Mouse (Mus musculus): ENCODE data around the gene Nim1k. TPM values are rescaled to one million over a fixed set of nuclear protein-coding genes. Genes with fewer than 3 reads are reported as not detected.
A peak's percentile ranks its signal among the peaks of the same experiment; 100 is the strongest.

Gene Nim1k
- total RNA-seq (2015), result 0.59 and 1.3 TPM in 2 replicates
- 0.50 and 0.54 TPM in 2 replicates for total RNA-seq (2017)

DNA sequence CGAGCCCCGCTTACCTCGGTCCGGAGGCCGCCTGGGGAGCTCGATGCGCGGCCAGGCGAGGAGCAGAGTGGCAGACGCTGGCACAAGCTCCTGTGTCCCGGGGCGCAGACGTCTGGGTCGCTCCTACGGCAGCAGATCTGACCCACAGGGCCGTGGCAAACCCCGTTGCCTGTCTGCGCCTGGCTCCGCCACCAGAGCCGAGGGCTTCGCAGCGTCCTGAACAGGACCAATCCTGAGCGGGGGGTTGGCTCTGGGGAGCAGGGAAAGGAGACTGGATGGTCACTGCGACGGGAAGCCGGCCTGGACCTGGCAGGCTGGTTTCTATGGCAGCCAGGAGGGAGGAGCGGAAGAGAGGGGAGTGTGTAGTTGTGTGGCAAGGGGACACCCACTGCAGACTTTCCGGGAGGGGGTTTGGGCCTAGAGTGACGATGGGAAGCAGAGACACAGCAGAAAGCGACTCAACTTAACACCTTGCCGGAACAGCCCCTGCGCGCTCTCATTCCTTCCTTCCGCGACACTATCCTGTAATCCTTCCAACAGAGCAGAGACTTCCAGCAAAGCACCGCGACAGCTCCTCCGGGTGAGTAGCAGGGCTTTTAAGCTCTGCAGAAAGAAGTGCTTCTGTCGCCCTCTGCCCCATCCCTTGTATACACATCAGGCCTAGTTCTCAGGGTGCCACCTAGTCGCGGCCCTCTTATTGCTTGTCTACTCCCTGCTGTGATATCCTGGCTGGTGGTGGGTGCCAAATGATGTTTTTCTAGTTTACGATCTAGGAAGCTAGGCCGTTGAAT, at the start of gene Nim1k:
Gene Nim1k, minus strand, starts transcription at position 202 of the 791 bp plus-strand sequence.
- ATAC-seq (replicated peaks; ENCODE audit: poor library complexity), result peak; percentile 62

DNA sequence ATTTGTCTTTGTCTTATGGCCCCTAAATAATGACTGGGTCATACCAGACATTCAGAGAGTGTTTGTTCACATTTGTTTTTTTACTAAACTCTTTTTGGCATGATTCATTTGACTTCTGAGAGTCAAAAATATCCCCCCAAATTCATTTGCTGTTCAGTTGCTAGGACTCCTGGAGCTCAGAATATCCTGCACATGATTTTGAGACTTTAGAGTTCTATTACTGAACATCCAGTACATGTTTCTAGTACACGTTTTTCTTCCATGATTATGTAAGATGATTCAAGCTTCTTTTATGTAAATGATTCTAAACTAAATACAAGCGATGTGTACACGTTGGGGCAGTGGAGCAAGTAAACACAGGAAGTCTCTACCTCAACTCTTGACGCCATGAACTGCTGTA, 42.0 kb upstream of the Nim1k start:
- ATAC-seq (replicated peaks; ENCODE audit: poor library complexity), result no peak

DNA sequence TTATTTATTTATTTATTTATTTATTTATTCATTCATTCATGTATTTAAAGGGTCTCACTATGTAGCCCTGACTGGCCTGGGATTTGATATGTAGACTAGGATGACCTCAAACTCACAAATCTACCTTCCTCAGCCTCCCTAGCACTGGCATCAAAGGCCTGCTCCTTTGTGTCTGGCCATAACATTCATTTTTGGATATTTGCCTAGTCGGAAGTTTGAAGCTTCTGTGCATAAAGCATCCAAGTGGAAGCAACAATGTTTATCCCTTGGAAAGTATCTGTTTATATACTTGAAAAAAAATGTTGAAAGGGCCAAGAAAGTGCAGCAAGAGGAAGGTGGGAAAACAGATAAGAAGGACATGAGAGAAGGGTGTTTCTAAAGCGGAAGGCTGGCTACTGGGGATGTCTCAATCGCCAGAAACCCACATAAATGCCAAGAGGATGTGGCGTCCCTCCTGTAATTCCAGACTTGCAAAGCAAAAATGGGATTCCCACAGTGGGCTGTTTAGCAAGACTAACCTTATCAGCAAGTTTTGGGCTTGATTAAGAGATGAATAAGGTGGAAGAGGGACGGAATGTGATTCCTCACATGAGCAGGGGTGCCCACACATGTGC, 37.2 kb upstream of the Nim1k start:
- ATAC-seq (replicated peaks; ENCODE audit: poor library complexity), result peak; percentile 32

DNA sequence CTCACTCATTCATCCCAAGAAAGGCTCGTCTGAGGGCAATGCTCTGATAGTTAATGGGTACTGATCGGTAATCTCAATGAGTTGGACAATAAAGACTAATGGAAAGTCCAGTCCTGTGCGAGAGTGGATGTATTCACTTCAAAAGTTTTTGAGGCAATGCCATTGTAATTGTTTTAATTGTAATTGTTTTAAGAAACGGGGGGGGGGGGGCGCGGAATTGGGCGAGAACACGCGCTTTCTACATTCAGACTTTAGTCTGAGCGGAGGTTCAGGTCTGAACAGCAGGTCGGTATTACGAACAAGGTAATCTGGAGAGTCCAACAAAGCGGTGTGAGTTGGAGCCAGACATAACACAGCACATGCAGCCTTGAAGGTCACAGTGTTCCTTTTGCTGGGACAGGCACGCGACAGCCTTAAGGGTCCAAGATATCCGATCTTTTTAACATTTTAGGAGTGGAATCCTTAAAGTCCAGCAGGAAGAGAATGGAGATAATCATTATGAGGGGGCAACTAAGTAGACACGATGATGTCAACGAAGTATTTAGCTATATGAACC, 36.0 kb upstream of the Nim1k start:
- ATAC-seq (replicated peaks; ENCODE audit: poor library complexity), result no peak

DNA sequence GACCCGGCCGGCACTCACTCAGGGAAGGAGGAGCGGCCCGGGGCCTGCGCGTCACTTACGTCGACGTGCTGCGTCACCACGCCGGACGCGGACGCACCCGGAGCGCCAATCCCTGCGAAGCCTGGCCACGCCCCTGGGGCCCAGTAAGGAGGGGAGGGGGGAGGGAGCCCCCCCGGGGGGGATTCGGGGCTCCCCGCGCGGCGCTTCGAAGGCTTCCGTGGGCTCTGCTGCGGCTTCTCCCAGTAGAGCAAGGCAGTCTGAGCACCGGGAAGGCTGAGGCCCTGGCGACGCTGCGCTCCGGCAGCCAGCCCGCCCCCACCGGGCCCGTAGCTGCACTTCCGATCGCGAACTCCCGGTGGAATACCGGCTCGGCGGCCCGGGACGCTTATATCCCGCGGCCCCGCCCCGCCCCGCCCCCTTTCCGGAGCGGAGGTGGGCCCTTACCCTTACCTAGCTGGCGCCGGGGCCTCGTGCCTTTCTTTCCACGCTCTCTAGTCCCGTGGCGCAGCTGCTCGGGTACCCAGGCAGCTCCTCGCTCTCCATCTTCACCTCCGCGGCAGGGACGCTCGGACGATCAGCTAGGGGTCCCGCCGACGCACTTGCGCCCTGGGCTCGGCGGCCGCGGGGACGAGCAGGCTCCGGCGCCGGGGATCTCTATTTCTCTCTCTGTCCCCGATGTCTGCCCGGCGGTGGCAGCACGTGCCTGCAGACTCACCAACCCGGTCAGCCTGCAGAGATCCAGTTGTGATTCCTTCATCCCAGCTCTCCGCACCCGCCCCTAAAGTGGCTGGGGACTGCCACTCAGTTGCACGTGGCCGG, 35.3 kb upstream of the Nim1k start, which contains the start of gene Zfp131:
Gene Zfp131, minus strand, starts transcription at position 129 of the 819 bp plus-strand sequence.
- peak; percentile 83 for ATAC-seq (replicated peaks; ENCODE audit: poor library complexity)

DNA sequence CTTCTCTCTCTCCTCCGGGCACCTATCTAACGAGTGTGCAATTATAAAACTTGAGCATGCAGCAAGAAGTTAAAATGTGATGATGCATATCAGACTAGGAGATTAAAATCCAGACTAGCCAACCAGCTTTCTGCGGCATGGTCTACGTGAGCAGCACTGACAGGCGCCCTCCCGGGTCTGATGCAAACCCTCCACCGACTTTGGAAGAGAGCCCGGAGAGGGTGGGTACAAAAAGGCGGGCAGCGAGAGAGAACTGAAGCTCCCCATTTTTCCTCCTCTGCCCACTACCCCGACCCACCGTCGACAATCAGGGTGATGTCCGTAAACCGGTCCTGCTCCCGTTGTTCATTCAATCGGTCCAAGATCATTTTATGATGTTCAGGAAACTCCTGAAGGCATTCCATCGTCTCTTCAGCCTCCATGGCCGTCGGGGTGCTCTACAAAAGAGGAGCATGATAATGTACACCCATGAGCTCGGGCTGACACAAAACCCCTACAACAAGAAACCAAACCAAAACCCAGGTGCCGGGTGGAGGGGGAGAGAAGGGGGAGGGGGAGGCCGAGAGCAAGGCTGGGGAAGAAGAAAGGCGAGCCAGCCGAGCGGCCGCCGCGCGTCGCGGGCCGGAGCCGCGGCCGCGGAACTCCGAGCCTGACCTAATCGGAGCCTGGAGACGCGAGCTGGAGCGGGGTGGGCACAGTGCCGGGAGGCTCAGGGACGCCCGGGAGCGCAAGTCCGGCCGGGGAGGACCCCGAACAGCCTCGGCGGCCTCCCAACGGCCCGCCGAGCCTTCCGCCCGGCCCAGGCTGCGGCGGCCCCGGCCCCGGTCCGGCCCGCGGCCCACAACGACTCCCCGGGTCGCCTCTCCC, 34.4 kb upstream of the Nim1k start:
- peak; percentile 43 for ATAC-seq (replicated peaks; ENCODE audit: poor library complexity)

DNA sequence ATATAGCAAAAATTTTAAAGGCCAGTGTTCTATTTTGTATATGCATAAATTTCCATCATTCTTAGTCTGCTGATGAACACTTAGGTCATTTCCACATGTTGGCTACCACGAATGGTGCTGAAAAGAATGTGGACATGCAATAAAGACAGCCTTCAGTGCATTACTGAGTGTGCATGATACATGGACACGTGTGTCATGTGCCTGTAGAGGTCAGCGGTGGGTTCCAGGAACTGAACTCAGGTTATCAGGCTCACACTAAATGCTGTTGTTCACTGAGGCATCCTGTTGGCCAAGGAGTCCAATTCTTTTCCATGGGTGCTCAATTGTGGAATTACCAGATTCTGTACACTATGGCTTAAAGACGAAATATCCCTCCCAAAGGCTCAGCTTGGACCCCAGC, 27.9 kb upstream of the Nim1k start:
- peak; percentile 65 for ATAC-seq (replicated peaks; ENCODE audit: poor library complexity)

DNA sequence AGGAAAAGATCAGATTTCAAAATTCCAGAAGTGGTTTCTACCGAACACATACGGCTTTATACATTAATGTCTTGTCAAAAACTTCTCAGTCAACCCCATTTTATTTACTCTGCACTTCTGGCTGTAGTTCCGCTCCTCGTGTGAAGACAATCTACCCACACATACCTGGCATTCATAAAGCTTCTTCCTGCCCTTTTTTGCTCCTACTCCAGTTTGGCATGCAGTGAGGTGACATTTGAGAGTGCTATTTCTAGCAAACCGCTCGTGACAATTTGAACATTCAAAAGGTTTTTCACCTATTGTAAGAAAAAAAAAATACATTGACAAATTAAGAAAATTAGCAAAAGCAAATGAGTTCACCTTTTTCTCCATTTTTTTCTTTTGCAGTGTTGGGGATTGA, 12.9 kb upstream of the Nim1k start:
- no peak for ATAC-seq (replicated peaks; ENCODE audit: poor library complexity)

DNA sequence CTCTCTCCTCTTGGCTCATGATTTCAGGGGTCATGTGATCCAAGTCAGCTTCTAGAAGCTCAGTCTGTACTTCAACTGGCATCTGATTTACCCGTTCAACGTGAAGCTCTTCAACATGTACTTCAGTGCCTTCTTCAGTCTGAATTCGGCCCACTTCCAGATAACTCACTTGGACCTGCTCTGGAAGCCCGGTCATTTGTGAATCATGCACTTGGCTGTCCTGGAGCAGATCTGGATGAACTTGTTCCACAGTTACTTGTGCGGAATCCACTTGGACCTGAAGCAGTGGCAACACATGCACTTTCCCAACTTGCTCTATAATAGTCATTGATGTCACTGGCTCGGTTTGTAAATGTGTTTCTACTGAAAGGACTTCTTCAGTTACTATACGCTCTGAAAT, 10.8 kb upstream of the Nim1k start:
- no peak for ATAC-seq (replicated peaks; ENCODE audit: poor library complexity)

DNA sequence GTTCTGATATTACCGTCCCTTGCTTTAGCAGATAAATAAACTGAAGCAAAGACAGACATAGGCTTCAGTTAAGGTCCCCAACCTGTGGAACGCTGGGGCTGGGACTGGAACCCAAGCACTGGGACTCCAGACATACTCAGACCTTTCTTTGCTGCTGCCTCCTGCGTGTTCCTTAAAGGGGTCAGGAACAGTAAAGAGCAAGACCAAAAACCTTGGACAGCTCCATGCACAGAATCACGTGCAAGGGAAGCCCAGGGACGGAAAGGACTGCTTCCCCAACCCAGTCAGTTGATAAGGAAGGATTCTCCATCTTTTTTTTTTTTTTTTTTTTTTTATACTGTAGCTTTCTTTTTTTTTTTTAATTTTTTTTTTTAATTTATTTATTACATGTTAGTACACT, 1.1 kb upstream of the Nim1k start:
- ATAC-seq (replicated peaks; ENCODE audit: poor library complexity), result no peak

DNA sequence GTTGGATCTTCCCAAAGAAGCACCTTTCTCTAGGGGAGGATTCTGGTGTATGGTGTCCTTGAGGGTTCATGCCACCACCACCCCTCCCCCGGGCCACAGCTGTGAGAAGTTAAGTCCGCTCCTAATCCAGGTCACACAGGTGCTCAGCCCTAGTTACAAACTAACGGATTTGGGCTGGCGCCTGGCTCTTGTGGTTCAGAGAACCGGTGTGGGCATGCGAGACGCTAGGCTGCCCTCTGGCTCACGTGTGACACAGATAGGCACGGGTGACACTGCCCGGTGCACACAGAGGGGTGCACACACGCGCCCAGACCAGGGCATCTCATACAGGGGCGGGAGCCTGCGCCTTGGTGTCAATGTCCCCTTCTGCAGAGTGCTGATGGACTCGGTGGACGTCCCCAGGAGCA, 538 bp downstream of the Nim1k start:
- peak; percentile 47 for ATAC-seq (replicated peaks; ENCODE audit: poor library complexity)

DNA sequence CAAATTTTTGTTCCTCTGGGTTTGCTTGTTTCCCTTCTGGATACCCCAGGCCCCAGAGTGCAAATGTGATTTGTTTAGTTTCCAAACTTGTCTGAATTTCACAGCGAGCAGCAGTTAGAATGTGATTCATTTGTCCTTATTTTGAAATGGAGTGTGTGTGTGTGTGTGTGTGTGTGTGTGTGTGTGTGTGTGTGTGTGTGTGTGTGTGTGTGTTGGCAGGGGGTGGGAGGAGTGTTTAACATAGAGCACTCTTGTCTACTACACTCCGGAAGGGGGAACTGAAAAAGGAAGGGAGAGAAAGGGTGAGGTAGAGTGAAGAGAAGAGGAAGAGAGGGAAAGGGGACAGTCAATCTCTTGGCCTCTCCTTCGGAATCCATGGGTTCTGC, 1.1 kb downstream of the Nim1k start:
- ATAC-seq (replicated peaks; ENCODE audit: poor library complexity), result peak; percentile 40; the same call in 1 of the 2 replicates

DNA sequence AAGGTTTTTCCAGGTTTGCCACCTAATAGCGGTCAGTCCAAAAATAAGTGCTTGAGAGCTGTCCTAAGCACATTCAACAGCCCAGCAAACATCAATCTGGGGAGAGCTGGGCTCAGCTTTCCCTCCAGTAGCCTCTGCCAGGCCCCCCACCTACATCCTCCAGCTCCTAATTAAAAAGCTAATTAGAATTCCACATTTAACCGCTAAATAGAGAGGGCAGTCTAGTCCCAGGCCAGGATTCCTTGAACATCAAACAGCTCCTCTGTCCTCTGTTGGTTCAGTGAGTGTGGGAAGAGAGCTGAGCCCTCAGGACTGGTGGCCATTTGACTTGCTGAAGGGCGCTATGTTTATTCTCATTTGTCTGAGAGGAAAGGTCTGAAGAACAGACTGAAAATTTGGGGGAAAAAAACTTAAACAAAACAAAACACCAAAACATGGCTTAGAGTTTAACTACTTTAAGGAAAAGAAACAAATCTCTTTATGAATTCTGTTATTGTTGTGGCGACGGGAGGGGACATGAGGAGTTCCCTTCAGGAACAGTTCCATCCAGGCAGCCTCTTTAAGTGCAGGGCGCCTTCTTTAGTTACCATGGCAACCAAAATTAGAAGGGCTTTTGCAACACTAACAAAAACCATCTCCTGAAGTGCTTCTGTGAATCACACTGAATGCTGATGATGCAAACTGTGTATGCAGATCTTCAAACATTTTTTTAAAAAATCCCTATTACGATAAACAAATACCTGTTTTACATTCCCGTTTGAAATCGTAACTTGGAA, 1.6 kb downstream of the Nim1k start:
- 0 out of 2 replicates have a peak, but pooled peaks have one; percentile 16 for ATAC-seq (replicated peaks; ENCODE audit: poor library complexity)

DNA sequence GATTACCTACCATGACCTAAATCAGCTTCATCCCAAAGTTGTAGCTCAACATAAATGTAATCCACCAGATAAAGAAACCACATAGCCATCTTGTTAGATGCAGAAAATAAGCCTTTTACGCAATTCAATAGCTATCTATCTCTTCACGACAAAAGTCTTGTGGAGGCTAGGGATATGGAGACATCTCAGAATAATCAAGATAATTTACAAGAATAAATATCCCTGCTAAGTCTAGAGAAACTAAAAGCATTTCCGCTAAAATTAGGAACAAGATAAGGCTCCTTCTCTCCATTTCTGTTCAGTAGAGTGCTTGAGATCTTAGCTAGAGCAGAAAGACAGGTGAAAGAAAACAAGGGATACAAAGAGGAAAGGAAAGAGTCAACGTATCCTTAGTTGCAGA, 8.8 kb downstream of the Nim1k start:
- no peak for ATAC-seq (replicated peaks; ENCODE audit: poor library complexity)

DNA sequence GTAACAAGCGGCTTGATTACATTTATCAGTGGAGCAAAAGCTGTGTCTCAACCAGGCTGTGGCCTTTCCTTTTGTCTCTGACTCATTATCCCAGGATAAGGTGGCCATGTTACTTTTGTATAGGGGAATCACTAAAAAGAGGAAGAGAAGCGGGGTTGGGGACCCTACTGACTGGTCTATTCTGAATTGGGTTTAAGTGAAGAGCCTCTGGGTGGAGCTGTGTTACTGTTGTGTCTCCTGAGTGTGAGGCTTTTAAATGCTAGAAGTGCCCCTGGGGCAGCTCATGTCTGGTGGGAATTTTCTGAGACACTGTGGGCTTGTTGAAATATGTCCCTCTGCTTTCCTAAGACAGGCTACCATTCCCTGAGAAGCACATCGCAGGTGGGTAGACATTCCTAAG, 12.2 kb downstream of the Nim1k start:
- ATAC-seq (replicated peaks; ENCODE audit: poor library complexity), result peak; percentile 73

DNA sequence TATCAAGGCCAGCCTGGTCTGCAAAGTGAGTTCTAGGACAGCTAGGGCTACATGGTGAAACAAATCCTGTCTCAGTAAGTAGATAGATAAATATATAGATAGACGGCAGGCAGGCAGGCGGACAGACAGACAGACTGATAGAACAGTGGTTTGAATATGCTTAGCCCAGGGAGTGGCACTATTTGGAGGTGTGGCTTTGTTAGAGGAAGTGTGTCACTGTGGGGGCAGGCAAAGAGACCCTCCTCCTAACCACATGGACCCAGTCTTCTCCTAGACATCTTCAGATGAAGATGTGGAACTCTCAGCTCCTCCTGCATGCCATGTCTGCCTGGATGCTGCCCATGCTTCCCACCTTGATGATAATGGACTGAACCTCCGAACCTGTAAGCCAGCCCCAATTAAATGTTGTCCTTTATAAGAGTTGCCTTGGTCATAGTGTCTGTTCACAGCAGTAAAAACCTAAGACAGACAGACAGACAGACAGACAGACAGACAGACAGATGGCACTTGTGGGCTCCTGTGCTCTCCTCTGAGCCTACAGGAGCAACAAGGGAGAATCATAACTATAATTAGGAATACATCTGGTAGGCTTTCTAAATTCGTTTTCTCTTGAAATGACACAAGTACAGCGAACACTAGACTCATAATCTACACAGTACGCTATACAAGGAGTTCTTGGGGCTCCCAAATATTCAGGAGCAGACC, 12.8 kb downstream of the Nim1k start:
- peak; percentile 45 for ATAC-seq (replicated peaks; ENCODE audit: poor library complexity)

DNA sequence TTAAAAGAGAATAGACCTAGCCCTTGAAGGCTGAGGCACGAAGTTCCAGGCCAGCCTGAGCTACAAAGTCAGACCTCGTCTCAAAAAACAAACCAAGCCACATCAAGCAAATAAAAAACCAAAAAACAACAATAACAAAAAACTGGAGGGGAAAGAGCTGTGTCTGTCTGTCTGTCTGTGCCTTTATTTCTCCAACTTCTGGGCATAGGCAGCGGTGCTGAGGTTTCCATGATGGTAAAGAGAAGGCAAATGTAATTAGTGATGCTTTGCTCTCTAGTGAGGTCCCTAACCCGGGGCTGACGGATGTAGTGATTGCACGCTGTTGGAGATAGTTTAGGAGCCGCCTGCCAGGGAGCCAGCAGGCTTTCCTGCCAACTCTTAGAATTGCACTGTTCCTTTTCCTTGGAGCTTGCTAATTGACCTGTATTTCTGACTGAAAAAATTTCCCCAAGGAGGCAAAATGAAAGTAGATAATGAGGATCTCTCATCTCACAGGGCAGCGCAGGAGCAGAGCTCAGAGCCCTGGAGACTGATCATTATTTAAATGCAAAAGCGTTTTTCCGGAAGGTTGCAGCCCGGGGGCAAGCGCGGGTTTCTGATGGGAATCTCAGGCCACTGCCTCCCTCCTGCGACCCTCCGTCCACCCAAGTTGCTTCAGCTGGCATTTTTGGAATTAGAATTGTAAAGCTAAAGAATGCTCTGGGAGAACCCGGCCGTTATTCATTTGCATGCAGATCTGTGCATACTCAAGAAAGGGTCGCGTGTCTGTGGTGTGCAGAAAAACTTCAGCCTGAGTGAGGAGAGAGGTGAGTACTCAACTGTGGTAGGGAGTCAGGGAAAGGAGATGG, 14.1 kb downstream of the Nim1k start:
- ATAC-seq (replicated peaks; ENCODE audit: poor library complexity), result no peak

DNA sequence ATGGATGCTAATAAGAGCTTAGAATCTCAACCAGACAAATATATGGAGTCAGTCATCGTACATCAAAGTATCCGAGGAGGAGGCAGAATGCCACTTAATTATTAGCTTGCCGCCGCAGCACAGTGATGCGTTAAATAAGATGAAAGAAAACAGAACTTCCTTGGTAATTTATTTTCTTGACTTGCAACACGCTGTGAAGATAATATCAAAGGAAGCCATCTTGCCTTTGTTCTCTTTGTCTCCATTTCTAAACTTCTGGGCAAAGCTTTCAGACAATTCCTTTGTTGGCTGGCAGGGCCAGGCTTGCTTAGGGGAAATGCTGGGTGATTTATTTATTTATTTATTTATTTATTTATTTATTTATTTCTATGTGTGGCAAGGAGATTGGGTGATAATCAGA, 24.2 kb downstream of the Nim1k start:
- ATAC-seq (replicated peaks; ENCODE audit: poor library complexity), result no peak
